ENCODE assay signal across 13 mouse cellular contexts in the genomic region with DNA sequence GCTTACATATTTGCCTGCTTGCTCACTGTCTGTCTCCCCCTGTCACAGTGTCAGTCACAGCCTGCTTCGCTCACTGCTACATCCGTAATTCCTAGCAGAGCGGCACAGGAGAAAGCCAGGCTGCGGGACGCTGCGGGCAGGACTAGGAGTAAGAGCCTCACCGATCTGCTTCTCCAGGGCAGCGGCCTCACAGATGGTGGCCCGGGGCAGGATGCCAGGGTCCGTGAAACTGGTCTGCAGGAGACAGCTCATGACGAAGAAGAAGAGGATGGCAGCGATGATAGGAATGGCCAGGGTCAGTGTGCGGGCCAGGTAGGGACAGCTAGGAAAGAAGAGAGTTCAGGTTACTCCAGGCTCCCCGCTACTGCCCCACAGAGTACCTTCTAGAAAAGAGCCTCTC. TPM values are rescaled to one million over a fixed set of nuclear protein-coding genes. Genes with fewer than 3 reads are reported as not detected.
A peak's percentile ranks its signal among the peaks of the same experiment; 100 is the strongest.
DNase-seq lines count a peak whose midpoint lies in the region; ATAC-seq and TF ChIP-seq lines count a peak whose summit lies in the region.
"Had no signal": no experiment of that assay in that cellular context is flagged by ENCODE, and none has a peak within 500 bp of the region (broad histone marks: within the 10 kb centered on the region; RNA-seq: fewer than 3 reads in every experiment).

No protein-coding gene starts in this region.

- TF ChIP-seq CTCF in forebrain, postnatal 0 days (IDR thresholded peaks at IDR 0.05; ENCODE audit: low read depth) = no peak
- TF ChIP-seq CTCF in cerebellum, adult 2 months (IDR thresholded peaks at IDR 0.05; ENCODE audit: borderline replicate concordance, insufficient read depth, low read depth, low read length) = no peak

- H3K27me3 ChIP-seq in forebrain, embryonic 12.5 days = no peaks in the 10 kb centered on the region
- no peaks in the 10 kb centered on the region for H3K27me3 ChIP-seq in forebrain, postnatal 0 days (ENCODE audit: insufficient read depth, low read length)
- no peaks in the 10 kb centered on the region for H3K27me3 ChIP-seq in kidney, embryonic 16.5 days (ENCODE audit: insufficient read depth, low read length)
- no peaks in the 10 kb centered on the region for H3K27me3 ChIP-seq in cerebellum, adult 2 months (ENCODE audit: control insufficient read depth, insufficient read depth, low read length)
- H3K27me3 ChIP-seq: midbrain, embryonic 13.5 days; neural tube, embryonic 13.5 days; Patski had no signal

- no peak overlapping the region for H3K9ac ChIP-seq in forebrain, embryonic 12.5 days
- H3K9ac ChIP-seq in forebrain, postnatal 0 days = no peak overlapping the region
- no peak overlapping the region for H3K9ac ChIP-seq in kidney, embryonic 16.5 days (replicated peaks; ENCODE audit: low read length)
- H3K9ac ChIP-seq: midbrain, embryonic 13.5 days; neural tube, embryonic 13.5 days had no signal

- H3K4me2 ChIP-seq in forebrain, embryonic 12.5 days = no peak overlapping the region
- H3K4me2 ChIP-seq in forebrain, postnatal 0 days (ENCODE audit: low read depth) = no peak overlapping the region
- no peak overlapping the region for H3K4me2 ChIP-seq in kidney, embryonic 16.5 days (replicated peaks; ENCODE audit: low read depth, low read length)
- H3K4me2 ChIP-seq: midbrain, embryonic 13.5 days; neural tube, embryonic 13.5 days had no signal

- H3K4me3 ChIP-seq in forebrain, embryonic 12.5 days (replicated peaks) = no peak overlapping the region
- H3K4me3 ChIP-seq in forebrain, postnatal 0 days (ENCODE audit: low read depth, low read length) = no peak overlapping the region
- H3K4me3 ChIP-seq in kidney, embryonic 16.5 days (ENCODE audit: low read length) = no peak overlapping the region
- H3K4me3 ChIP-seq in cerebellum, adult 2 months (replicated peaks; ENCODE audit: insufficient read depth, low read depth, low read length) = no peak overlapping the region
- H3K4me3 ChIP-seq: midbrain, embryonic 13.5 days; neural tube, embryonic 13.5 days had no signal

- no peak for TF ChIP-seq POLR2A in cerebellum, adult 2 months (IDR thresholded peaks at IDR 0.05; ENCODE audit: borderline replicate concordance, insufficient read depth, low read length)

- WGBS in forebrain, embryonic 12.5 days = 93% methylated on average over 14 of the region's 14 CpGs
- WGBS in forebrain, postnatal 0 days = 91% methylated on average over 14 of the region's 14 CpGs
- WGBS in kidney, embryonic 16.5 days = 91% methylated on average over 14 of the region's 14 CpGs
- 21% methylated on average over 14 of the region's 14 CpGs for WGBS in cerebellum, adult 2 months

- peaks cover 30% of the 10 kb centered on the region for H3K36me3 ChIP-seq in forebrain, embryonic 12.5 days (replicated peaks)
- peaks cover 30% of the 10 kb centered on the region for H3K36me3 ChIP-seq in forebrain, postnatal 0 days (ENCODE audit: insufficient read depth)
- peaks cover 19% of the 10 kb centered on the region for H3K36me3 ChIP-seq in kidney, embryonic 16.5 days (ENCODE audit: insufficient read depth, low read length)

- H3K27ac ChIP-seq in forebrain, embryonic 12.5 days = peak overlapping the region; percentile 8; the same call in 1 of the 2 replicates
- H3K27ac ChIP-seq in forebrain, postnatal 0 days (ENCODE audit: low read depth, low read length) = no peak overlapping the region
- H3K27ac ChIP-seq in kidney, embryonic 16.5 days (ENCODE audit: low read length) = peak overlapping the region; percentile 91; the same call in 1 of the 2 replicates
- peak overlapping the region; percentile 45 for H3K27ac ChIP-seq in cerebellum, adult 2 months (ENCODE audit: insufficient read depth, low read length)
- H3K27ac ChIP-seq: midbrain, embryonic 13.5 days had no signal

- no peak for DNase-seq in forebrain, postnatal 0 days
- no peak for DNase-seq in kidney, postnatal 4 days
- DNase-seq in 3T3-L1 (ENCODE audit: low read depth, low spot score) = peak; percentile 42
- peak; percentile 86 to 87 for DNase-seq in cerebellum, adult 2 months
- no peak for DNase-seq in adrenal gland, adult 8-10 months
- DNase-seq in urinary bladder, postnatal 14 days (ENCODE audit: low spot score) = no peak
- DNase-seq: lung, adult 2 months; retina, postnatal 1 day had no signal

- no peaks in the 10 kb centered on the region for H3K9me3 ChIP-seq in forebrain, embryonic 12.5 days
- no peaks in the 10 kb centered on the region for H3K9me3 ChIP-seq in forebrain, postnatal 0 days (ENCODE audit: low read length)
- H3K9me3 ChIP-seq in kidney, embryonic 16.5 days (ENCODE audit: low read length) = no peaks in the 10 kb centered on the region
- H3K9me3 ChIP-seq: midbrain, embryonic 13.5 days; neural tube, embryonic 13.5 days had no signal

- H3K4me1 ChIP-seq in forebrain, embryonic 12.5 days = peaks cover 16% of the 10 kb centered on the region
- 0 out of 2 replicates have a peak, but pooled peaks cover 2% of the 10 kb centered on the region for H3K4me1 ChIP-seq in forebrain, postnatal 0 days (ENCODE audit: insufficient read depth)
- peaks cover 39% of the 10 kb centered on the region for H3K4me1 ChIP-seq in kidney, embryonic 16.5 days (ENCODE audit: insufficient read depth, low read length)
- H3K4me1 ChIP-seq in cerebellum, adult 2 months (ENCODE audit: control insufficient read depth, insufficient read depth, low read length) = peaks cover 42% of the 10 kb centered on the region

- ATAC-seq in forebrain, embryonic 12.5 days (ENCODE audit: low FRiP score) = no peak
- no peak for ATAC-seq in forebrain, postnatal 0 days
- ATAC-seq in kidney, embryonic 16.5 days (ENCODE audit: low FRiP score, low TSS enrichment) = no peak
- ATAC-seq: midbrain, embryonic 13.5 days had no signal

RNA-seq across cellular contexts. Expression of a gene that starts 22.9 kb away (rescaled TPM):
- polyA plus RNA-seq in forebrain, embryonic 12.5 days (2016; fragmentation: Nextera tagmentation; extraction: Ambion mirVana) = 2.8 and 4.6 TPM in 2 replicates
- 14.8 and 21.2 TPM in 2 replicates for total RNA-seq in forebrain, postnatal 0 days (2014; rRNA removed)
- polyA plus RNA-seq in forebrain, postnatal 0 days (2015; fragmentation: Nextera tagmentation; extraction: Ambion mirVana) = 9.3 and 9.6 TPM in 2 replicates
- 2.4 and 4.4 TPM in 2 replicates for polyA plus RNA-seq in kidney, embryonic 16.5 days (2015; fragmentation: Nextera tagmentation; extraction: Ambion mirVana)
- 51.8 and 58.7 TPM in 2 replicates for polyA plus RNA-seq in cerebellum, adult 2 months (2012; rRNA removed)
- total RNA-seq in adrenal gland, adult 8-10 months (2022) = 10 to 100 TPM; 17.9 to 39.5 (median 29.0) TPM

RNA-seq across cellular contexts. Expression of a gene that starts 25.1 kb away (rescaled TPM):
- polyA plus RNA-seq in forebrain, embryonic 12.5 days (2016; fragmentation: Nextera tagmentation; extraction: Ambion mirVana) = 3.9 and 6.8 TPM in 2 replicates
- total RNA-seq in forebrain, postnatal 0 days (2014; rRNA removed) = 3.2 and 3.3 TPM in 2 replicates
- polyA plus RNA-seq in forebrain, postnatal 0 days (2015; fragmentation: Nextera tagmentation; extraction: Ambion mirVana) = 0.62 and 0.88 TPM in 2 replicates
- polyA plus RNA-seq in kidney, embryonic 16.5 days (2015; fragmentation: Nextera tagmentation; extraction: Ambion mirVana) = 20.7 and 21.4 TPM in 2 replicates
- 4.2 and 4.8 TPM in 2 replicates for polyA plus RNA-seq in cerebellum, adult 2 months (2012; rRNA removed)
- total RNA-seq in adrenal gland, adult 8-10 months (2022) = 1 to 10 TPM; 2.0 to 3.0 (median 2.3) TPM

RNA-seq across cellular contexts. Expression of a gene that starts 42.9 kb away (rescaled TPM):
- polyA plus RNA-seq in forebrain, embryonic 12.5 days (2016; fragmentation: Nextera tagmentation; extraction: Ambion mirVana) = 26.0 and 26.6 TPM in 2 replicates
- 18.5 and 20.5 TPM in 2 replicates for total RNA-seq in forebrain, postnatal 0 days (2014; rRNA removed)
- 16.8 and 19.7 TPM in 2 replicates for polyA plus RNA-seq in forebrain, postnatal 0 days (2015; fragmentation: Nextera tagmentation; extraction: Ambion mirVana)
- polyA plus RNA-seq in kidney, embryonic 16.5 days (2015; fragmentation: Nextera tagmentation; extraction: Ambion mirVana) = 20.9 and 21.0 TPM in 2 replicates
- 23.6 and 23.9 TPM in 2 replicates for polyA plus RNA-seq in cerebellum, adult 2 months (2012; rRNA removed)
- total RNA-seq in adrenal gland, adult 8-10 months (2022) = 10 to 100 TPM; 17.0 to 19.4 (median 18.5) TPM

RNA-seq across cellular contexts. Expression of a gene that starts 45.4 kb away (rescaled TPM):
- polyA plus RNA-seq in forebrain, embryonic 12.5 days (2016; fragmentation: Nextera tagmentation; extraction: Ambion mirVana) = 17.3 and 18.0 TPM in 2 replicates
- 9.5 and 12.0 TPM in 2 replicates for total RNA-seq in forebrain, postnatal 0 days (2014; rRNA removed)
- 9.2 and 12.5 TPM in 2 replicates for polyA plus RNA-seq in forebrain, postnatal 0 days (2015; fragmentation: Nextera tagmentation; extraction: Ambion mirVana)
- polyA plus RNA-seq in kidney, embryonic 16.5 days (2015; fragmentation: Nextera tagmentation; extraction: Ambion mirVana) = 19.2 and 22.7 TPM in 2 replicates
- polyA plus RNA-seq in cerebellum, adult 2 months (2012; rRNA removed) = 10.8 and 11.1 TPM in 2 replicates
- 10 to 100 TPM; 26.0 to 31.0 (median 27.3) TPM for total RNA-seq in adrenal gland, adult 8-10 months (2022)

RNA-seq across cellular contexts. Expression of a gene that starts 52.5 kb away (rescaled TPM):
- 8.7 and 9.8 TPM in 2 replicates for polyA plus RNA-seq in forebrain, embryonic 12.5 days (2016; fragmentation: Nextera tagmentation; extraction: Ambion mirVana)
- total RNA-seq in forebrain, postnatal 0 days (2014; rRNA removed) = 8.4 and 11.8 TPM in 2 replicates
- 4.2 and 5.4 TPM in 2 replicates for polyA plus RNA-seq in forebrain, postnatal 0 days (2015; fragmentation: Nextera tagmentation; extraction: Ambion mirVana)
- polyA plus RNA-seq in kidney, embryonic 16.5 days (2015; fragmentation: Nextera tagmentation; extraction: Ambion mirVana) = 7.5 and 8.3 TPM in 2 replicates
- polyA plus RNA-seq in cerebellum, adult 2 months (2012; rRNA removed) = 9.4 and 10.2 TPM in 2 replicates
- total RNA-seq in adrenal gland, adult 8-10 months (2022) = 10 to 100 TPM in 2 of 4 experiments, 1 to 10 TPM in 2; 6.1 to 15.6 (median 9.6) TPM

Comparison
In these comparisons a context has a peak if more than half of its experiments do, and no peak if none do; other contexts are left out.
1. DNase-seq: peak in 3T3-L1 (single experiment) and cerebellum, adult 2 months (2 of 2); none in forebrain, postnatal 0 days (single experiment), kidney, postnatal 4 days (0 of 2), adrenal gland, adult 8-10 months (single experiment) and urinary bladder, postnatal 14 days (single experiment).